Mouse (Mus musculus): ENCODE measurements around the gene Gm7075. TPM values are rescaled to one million over a fixed set of nuclear protein-coding genes. Genes with fewer than 3 reads are reported as not detected.
"Not testable (repeated sequence)": the region's sequence is repeated elsewhere in the genome, so short reads cannot be mapped to it uniquely, and the experiment has no call there.

Gene Gm7075
- polyA plus RNA-seq, 1 experiment: not detected

DNA sequence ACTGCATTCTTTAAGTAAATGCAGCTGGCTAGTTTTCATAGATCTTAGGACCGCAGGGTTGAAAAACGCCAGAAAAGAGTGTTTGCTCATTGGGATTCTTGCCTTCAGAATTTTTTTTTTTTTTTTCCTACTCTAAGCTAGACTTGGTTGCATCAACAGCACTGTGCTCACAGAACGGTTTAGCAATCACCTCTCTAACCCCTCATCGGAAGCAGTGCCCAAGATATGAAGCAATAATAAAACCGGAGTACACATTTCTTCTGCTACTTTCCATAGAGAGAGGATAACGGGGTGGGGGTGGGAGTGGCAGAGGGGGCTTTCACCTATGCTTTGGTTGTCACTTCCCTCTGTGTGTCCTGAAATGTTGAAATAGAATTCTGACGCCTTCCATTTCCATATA is 5.7 kb downstream of the Gm7075 start:
- WGBS: 21% methylated on average over 7 of the region's 7 CpGs
- no peaks in the 10 kb centered on the region for H3K36me3 ChIP-seq (ENCODE audit: control insufficient read depth, insufficient read depth, low read length)
- H3K4me1 ChIP-seq (ENCODE audit: control insufficient read depth, insufficient read depth, insufficient read length, low read length): no peaks in the 10 kb centered on the region
- no peak overlapping the region for H3K4me3 ChIP-seq (ENCODE audit: low read depth, low read length)
- no peak overlapping the region for H3K27ac ChIP-seq (ENCODE audit: insufficient read depth, low read depth, low read length)
- TF ChIP-seq CTCF (IDR thresholded peaks at IDR 0.05; ENCODE audit: extremely low read depth, insufficient read length, insufficient replicate concordance, low read depth, low read length) (no peak), POLR2A (IDR thresholded peaks at IDR 0.05; ENCODE audit: low read depth, low read length) (no peak)
- H3K27me3 ChIP-seq (ENCODE audit: control insufficient read depth, insufficient read depth, low read length): no peaks in the 10 kb centered on the region

GRCm38 (mm10) chr10:63415287-63415686 is 6.3 kb downstream of the Gm7075 start:
- Histone ChIP-seq H3K27ac (ENCODE audit: insufficient read depth, low read depth, low read length) (no peak overlapping the region), H3K36me3 (ENCODE audit: control insufficient read depth, insufficient read depth, low read length) (no peaks in the 10 kb centered on the region), H3K4me1 (ENCODE audit: control insufficient read depth, insufficient read depth, insufficient read length, low read length) (no peaks in the 10 kb centered on the region), H3K4me3 (ENCODE audit: low read depth, low read length) (no peak overlapping the region), H3K27me3 (ENCODE audit: control insufficient read depth, insufficient read depth, low read length) (no peaks in the 10 kb centered on the region)
- TF ChIP-seq CTCF (IDR thresholded peaks at IDR 0.05; ENCODE audit: extremely low read depth, insufficient read length, insufficient replicate concordance, low read depth, low read length): no peak
- TF ChIP-seq POLR2A (IDR thresholded peaks at IDR 0.05; ENCODE audit: low read depth, low read length): no peak
- 14% methylated on average over 7 of the region's 7 CpGs for WGBS

GRCm38 (mm10) chr10:63412756-63413155 is 8.8 kb downstream of the Gm7075 start:
- WGBS: 81% methylated on average over 17 of the region's 17 CpGs
- H3K27me3 ChIP-seq (ENCODE audit: control insufficient read depth, insufficient read depth, low read length): no peaks in the 10 kb centered on the region
- H3K4me3 ChIP-seq (ENCODE audit: low read depth, low read length): no peak overlapping the region
- no peaks in the 10 kb centered on the region for H3K36me3 ChIP-seq (ENCODE audit: control insufficient read depth, insufficient read depth, low read length)
- H3K27ac ChIP-seq (ENCODE audit: insufficient read depth, low read depth, low read length): no peak overlapping the region
- no peaks in the 10 kb centered on the region for H3K4me1 ChIP-seq (ENCODE audit: control insufficient read depth, insufficient read depth, insufficient read length, low read length)
- no peak for TF ChIP-seq CTCF (IDR thresholded peaks at IDR 0.05; ENCODE audit: extremely low read depth, insufficient read length, insufficient replicate concordance, low read depth, low read length)
- no peak for TF ChIP-seq POLR2A (IDR thresholded peaks at IDR 0.05; ENCODE audit: low read depth, low read length)

DNA sequence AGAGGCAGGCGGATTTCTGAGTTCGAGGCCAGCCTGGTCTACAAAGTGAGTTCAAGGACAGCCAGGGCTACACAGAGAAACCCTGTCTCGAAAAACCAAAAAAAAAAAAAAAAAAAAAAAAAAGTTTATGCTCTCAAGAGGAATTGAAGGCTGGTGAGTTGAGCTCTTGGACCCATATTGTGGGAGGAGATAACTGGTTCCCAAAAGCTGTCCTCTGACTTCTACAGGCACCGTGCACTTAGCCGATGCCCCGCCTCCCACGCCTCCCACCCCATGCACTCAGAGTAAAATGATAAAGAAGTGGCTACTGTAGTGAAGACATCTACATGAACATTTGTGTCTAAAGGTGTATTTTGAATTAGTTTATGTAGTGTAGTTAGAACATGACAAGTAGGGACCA is 9.9 kb downstream of the Gm7075 start:
- not testable (repeated sequence) for H3K36me3 ChIP-seq (ENCODE audit: control insufficient read depth, insufficient read depth, low read length); H3K4me3 ChIP-seq (ENCODE audit: low read depth, low read length); H3K27me3 ChIP-seq (ENCODE audit: control insufficient read depth, insufficient read depth, low read length); H3K27ac ChIP-seq (ENCODE audit: insufficient read depth, low read depth, low read length); H3K4me1 ChIP-seq (ENCODE audit: control insufficient read depth, insufficient read depth, insufficient read length, low read length)
- 85% methylated on average over 7 of the region's 7 CpGs for WGBS

DNA sequence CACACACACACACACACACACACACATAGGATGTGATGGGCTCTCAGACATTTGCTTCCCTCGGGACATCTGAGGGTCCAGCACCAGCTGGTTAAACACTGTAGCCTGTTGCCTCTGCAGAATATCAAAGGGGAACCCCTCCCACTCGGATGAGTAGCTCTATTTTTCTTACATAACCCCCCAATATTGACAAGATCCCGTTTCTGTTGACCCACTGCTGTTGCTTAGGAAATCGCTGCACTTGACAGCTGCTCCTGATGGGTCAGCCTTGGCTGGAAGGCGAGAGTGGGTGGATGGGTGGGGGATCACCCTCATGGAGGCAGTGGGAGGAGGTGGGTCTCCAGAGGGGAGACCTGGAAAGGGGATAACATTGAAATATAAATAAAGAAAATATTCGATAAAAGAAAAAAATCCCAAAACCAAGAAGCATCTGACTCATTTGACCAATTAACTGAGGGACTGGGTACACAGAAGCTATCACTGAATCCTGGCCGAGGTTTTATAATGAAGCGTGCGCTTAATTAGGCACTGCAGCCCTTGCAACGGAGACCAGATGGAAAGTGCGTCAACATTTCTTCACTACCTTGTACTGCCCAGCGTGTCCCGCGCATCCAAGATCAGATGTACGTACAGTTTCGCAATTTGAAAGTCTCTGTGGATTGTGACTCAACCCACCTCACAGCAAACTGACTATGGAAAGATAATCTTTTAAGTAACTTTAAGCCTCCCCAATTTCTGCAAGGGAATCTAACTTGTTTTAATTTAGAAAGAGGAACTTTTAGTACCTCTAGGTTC is 11.2 kb downstream of the Gm7075 start:
- WGBS: 47% methylated on average over 16 of the region's 16 CpGs
- TF ChIP-seq CTCF (IDR thresholded peaks at IDR 0.05; ENCODE audit: extremely low read depth, insufficient read length, insufficient replicate concordance, low read depth, low read length) (no peak), POLR2A (IDR thresholded peaks at IDR 0.05; ENCODE audit: low read depth, low read length) (no peak)
- Histone ChIP-seq H3K27me3 (ENCODE audit: control insufficient read depth, insufficient read depth, low read length) (no peaks in the 10 kb centered on the region), H3K4me1 (ENCODE audit: control insufficient read depth, insufficient read depth, insufficient read length, low read length) (no peaks in the 10 kb centered on the region), H3K36me3 (ENCODE audit: control insufficient read depth, insufficient read depth, low read length) (no peaks in the 10 kb centered on the region), H3K27ac (ENCODE audit: insufficient read depth, low read depth, low read length) (no peak overlapping the region), H3K4me3 (ENCODE audit: low read depth, low read length) (no peak overlapping the region)

DNA sequence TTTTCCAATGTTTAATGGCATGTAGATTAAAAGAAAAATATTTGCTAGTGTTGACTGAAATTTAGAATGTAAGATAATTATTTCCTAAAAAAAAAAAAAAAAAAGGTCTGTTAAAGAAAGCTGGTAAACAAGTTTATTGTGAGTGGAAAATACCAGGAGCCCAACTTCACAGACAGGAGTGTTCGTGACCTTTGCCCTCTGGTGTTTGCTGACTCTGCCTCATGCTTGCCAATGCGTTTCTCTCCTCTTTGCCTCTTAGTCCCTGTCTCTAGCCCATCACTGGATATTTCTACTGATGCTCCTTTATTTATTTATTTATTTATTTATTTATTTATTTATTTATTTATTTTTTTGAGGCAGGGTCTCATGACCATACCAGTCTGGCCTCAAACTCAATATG is 18.0 kb downstream of the Gm7075 start:
- Histone ChIP-seq H3K27me3 (ENCODE audit: control insufficient read depth, insufficient read depth, low read length) (no peaks in the 10 kb centered on the region), H3K4me1 (ENCODE audit: control insufficient read depth, insufficient read depth, insufficient read length, low read length) (no peaks in the 10 kb centered on the region), H3K4me3 (ENCODE audit: low read depth, low read length) (no peak overlapping the region), H3K36me3 (ENCODE audit: control insufficient read depth, insufficient read depth, low read length) (no peaks in the 10 kb centered on the region), H3K27ac (ENCODE audit: insufficient read depth, low read depth, low read length) (no peak overlapping the region)
- no peak for TF ChIP-seq CTCF (IDR thresholded peaks at IDR 0.05; ENCODE audit: extremely low read depth, insufficient read length, insufficient replicate concordance, low read depth, low read length)
- 44% methylated on average over 2 of the region's 2 CpGs for WGBS

DNA sequence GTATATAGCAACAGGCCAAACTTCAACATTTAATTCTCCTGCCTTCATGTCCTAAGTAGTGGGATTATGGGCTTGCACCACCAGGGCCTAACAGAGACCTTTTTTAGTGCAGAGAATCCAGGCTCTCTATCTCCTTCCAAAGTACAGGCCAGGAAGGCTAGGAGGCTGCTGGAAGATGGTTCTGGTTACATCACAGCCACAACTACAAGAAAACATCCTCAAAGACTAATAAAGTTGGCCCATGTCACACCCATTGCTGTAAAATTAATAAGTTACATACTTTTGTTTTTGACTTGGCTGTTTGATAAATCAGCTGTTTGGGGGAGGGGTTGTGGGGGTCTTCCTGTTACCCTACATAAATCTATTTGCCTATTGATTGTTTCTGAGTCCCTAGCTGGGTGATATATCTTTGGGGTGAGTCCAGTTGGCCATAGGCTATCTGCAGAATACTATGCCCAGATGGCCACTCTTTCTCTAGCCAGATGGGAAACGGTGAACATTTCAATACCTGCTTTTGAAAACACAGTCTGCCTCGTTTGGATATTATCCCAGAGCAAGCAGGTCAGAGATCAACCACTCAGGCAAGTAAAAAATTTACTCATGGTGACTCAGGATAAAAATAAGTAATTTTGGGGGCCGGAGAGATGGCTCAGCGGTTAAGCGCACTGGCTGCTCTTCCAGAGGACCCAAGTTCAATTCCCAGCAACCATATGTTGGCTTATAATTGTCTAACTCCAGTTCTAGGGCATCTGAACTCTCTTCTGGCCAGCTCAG is 18.7 kb downstream of the Gm7075 start:
- Histone ChIP-seq H3K4me3 (ENCODE audit: low read depth, low read length) (no peak overlapping the region), H3K27ac (ENCODE audit: insufficient read depth, low read depth, low read length) (no peak overlapping the region), H3K4me1 (ENCODE audit: control insufficient read depth, insufficient read depth, insufficient read length, low read length) (no peaks in the 10 kb centered on the region), H3K27me3 (ENCODE audit: control insufficient read depth, insufficient read depth, low read length) (no peaks in the 10 kb centered on the region), H3K36me3 (ENCODE audit: control insufficient read depth, insufficient read depth, low read length) (no peaks in the 10 kb centered on the region)
- WGBS: 79% methylated on average over 5 of the region's 5 CpGs
- TF ChIP-seq CTCF (IDR thresholded peaks at IDR 0.05; ENCODE audit: extremely low read depth, insufficient read length, insufficient replicate concordance, low read depth, low read length) (no peak), POLR2A (IDR thresholded peaks at IDR 0.05; ENCODE audit: low read depth, low read length) (no peak)

Data from small intestine, adult 2 months (tissue).